Mouse (Mus musculus) heart, postnatal 25 days (tissue): Measurements from ENCODE around the gene Pp2d1. TPM values are rescaled to one million over a fixed set of nuclear protein-coding genes. Genes with fewer than 3 reads are reported as not detected.
"Not testable (repeated sequence)": the region's sequence is repeated elsewhere in the genome, so short reads cannot be mapped to it uniquely, and the experiment has no call there.

Source experiments
- DNase-seq: peaks from one replicate; pipeline ENCODE4 v3.0.0; 2022; ENCODE audit warnings: low spot score
- intact Hi-C: fragments of 180-260 bp; cut with DNase I; formaldehyde crosslinking; loops from one replicate; pipeline ENCODE4 v1.15.1; 2025
- total RNA-seq, 2 experiments: library from RNA; stranded (reverse); gene quantifications; 2 replicates each; pipeline ENCODE4 v1.2.3; 2021

Pp2d1 gene
- not detected for total RNA-seq

GRCm38 (mm10) chr17:53539351-53539750, at the start of gene Pp2d1:
Gene Pp2d1 (minus strand): TSS chr17:53539451.
- intact Hi-C loops, DNase-seq: not testable (repeated sequence)

- intact Hi-C loops = no loop called here
- DNase-seq = no peak
These were observed 49.0 kb upstream of the Pp2d1 start for GRCm38 (mm10) chr17:53588097-53588855.

GRCm38 (mm10) chr17:53587074-53587851, 48.0 kb upstream of the Pp2d1 start:
- intact Hi-C loops = loop anchor here (2.0 kb wide), 1 partner anchor 18 kb away; no protein-coding TSS in a partner anchor
- DNase-seq = peak; percentile 80

- no peak for DNase-seq
- intact Hi-C loops = no loop called here
These were observed 44.8 kb upstream of the Pp2d1 start for GRCm38 (mm10) chr17:53583846-53584579.

- no peak for DNase-seq
- intact Hi-C loops = no loop called here
These were observed 43.6 kb upstream of the Pp2d1 start for GRCm38 (mm10) chr17:53582805-53583204.

GRCm38 (mm10) chr17:53582026-53582585, 42.9 kb upstream of the Pp2d1 start:
- intact Hi-C loops = no loop called here
- DNase-seq = no peak

GRCm38 (mm10) chr17:53580237-53580636, 41.0 kb upstream of the Pp2d1 start:
- intact Hi-C loops = no loop called here
- no peak for DNase-seq

- intact Hi-C loops = no loop called here
These were observed 40.4 kb upstream of the Pp2d1 start for GRCm38 (mm10) chr17:53579612-53580011.

GRCm38 (mm10) chr17:53578776-53579175, 39.5 kb upstream of the Pp2d1 start:
- intact Hi-C loops = no loop called here
- no peak for DNase-seq

More at GRCm38 (mm10) chr17:53579612-53580011, 40.4 kb upstream of the Pp2d1 start:
- no peak for DNase-seq

GRCm38 (mm10) chr17:53578249-53578648, 39.0 kb upstream of the Pp2d1 start:
- no peak for DNase-seq
- intact Hi-C loops = no loop called here

- intact Hi-C loops = no loop called here
- no peak for DNase-seq
These were observed 38.5 kb upstream of the Pp2d1 start for GRCm38 (mm10) chr17:53577754-53578153.

GRCm38 (mm10) chr17:53577151-53577550, 37.9 kb upstream of the Pp2d1 start:
- DNase-seq = no peak
- intact Hi-C loops = no loop called here

GRCm38 (mm10) chr17:53573019-53573556, 33.8 kb upstream of the Pp2d1 start:
- DNase-seq = no peak

GRCm38 (mm10) chr17:53570932-53571331, 31.7 kb upstream of the Pp2d1 start:
- DNase-seq, intact Hi-C loops: not testable (repeated sequence)

More at GRCm38 (mm10) chr17:53573019-53573556, 33.8 kb upstream of the Pp2d1 start:
- intact Hi-C loops = no loop called here

- intact Hi-C loops = no loop called here
- DNase-seq = no peak
These were observed 31.2 kb upstream of the Pp2d1 start for GRCm38 (mm10) chr17:53570361-53570875.

- intact Hi-C loops = loop anchor here (2.0 kb wide), 3 partner anchors 17 to 119 kb away; partner anchors contain the start of genes Rab5a and Sgo1
- DNase-seq = peak; percentile 61
These were observed 30.6 kb upstream of the Pp2d1 start for GRCm38 (mm10) chr17:53569829-53570228.

- intact Hi-C loops = loop anchor here (2.0 kb wide), 3 partner anchors 18 to 120 kb away; partner anchors contain the start of genes Rab5a and Sgo1
- no peak for DNase-seq
These were observed 29.6 kb upstream of the Pp2d1 start for GRCm38 (mm10) chr17:53568734-53569386.

GRCm38 (mm10) chr17:53568118-53568517, 28.9 kb upstream of the Pp2d1 start:
- DNase-seq = peak; percentile 74
- intact Hi-C loops = loop anchor here (2.0 kb wide), 3 partner anchors 19 to 121 kb away; partner anchors contain the start of genes Rab5a and Sgo1
